Mouse (Mus musculus): ENCODE results near the gene Rnf215. TPM values are rescaled to one million over a fixed set of nuclear protein-coding genes. Genes with fewer than 3 reads are reported as not detected.
"Not testable (repeated sequence)": the region's sequence is repeated elsewhere in the genome, so short reads cannot be mapped to it uniquely, and the experiment has no call there.

Gene Rnf215
- polyA plus RNA-seq, 1 experiment, result 20.6 TPM

DNA sequence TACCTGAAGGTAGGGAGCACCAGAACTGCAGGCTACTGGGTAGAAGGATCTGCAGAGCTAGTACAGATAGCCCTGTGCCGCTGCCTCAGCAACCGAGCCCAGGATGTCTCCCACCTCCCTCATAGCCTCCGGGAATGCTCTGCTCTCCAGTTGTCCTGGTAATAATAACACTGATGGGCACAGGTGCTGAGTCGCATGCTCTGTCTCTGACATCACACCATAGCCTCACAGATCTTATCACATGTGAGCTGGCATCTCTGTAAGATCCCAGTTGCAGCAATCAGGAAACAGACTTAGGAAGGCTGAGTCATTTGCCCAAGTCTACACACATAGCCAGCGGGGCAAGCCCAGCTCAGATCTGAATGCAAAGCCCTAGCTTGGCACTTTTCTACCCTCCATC is 33.2 kb upstream of the Rnf215 start:
- 59% methylated on average over 5 of the region's 5 CpGs for WGBS
- no peaks in the 10 kb centered on the region for H3K36me3 ChIP-seq (ENCODE audit: control insufficient read depth, insufficient read depth, low read length)
- TF ChIP-seq POLR2A (IDR thresholded peaks at IDR 0.05; ENCODE audit: low read depth, low read length) (no peak), CTCF (IDR thresholded peaks at IDR 0.05; ENCODE audit: extremely low read depth, insufficient read depth, insufficient read length, insufficient replicate concordance) (no peak)
- H3K27me3 ChIP-seq (ENCODE audit: control insufficient read depth, insufficient read depth, low read length), result no peaks in the 10 kb centered on the region
- H3K4me3 ChIP-seq (ENCODE audit: extremely low read depth, insufficient read depth, insufficient read length), result no peak overlapping the region
- no peak overlapping the region for H3K27ac ChIP-seq (ENCODE audit: insufficient read depth, low read length)
- no peak for DNase-seq (ENCODE audit: low read depth in 1 of 2, low spot score in 2 of 2)
- H3K4me1 ChIP-seq (ENCODE audit: control insufficient read depth, insufficient read depth, insufficient read length), result peaks cover 6% of the 10 kb centered on the region; the same call in 1 of the 2 replicates

DNA sequence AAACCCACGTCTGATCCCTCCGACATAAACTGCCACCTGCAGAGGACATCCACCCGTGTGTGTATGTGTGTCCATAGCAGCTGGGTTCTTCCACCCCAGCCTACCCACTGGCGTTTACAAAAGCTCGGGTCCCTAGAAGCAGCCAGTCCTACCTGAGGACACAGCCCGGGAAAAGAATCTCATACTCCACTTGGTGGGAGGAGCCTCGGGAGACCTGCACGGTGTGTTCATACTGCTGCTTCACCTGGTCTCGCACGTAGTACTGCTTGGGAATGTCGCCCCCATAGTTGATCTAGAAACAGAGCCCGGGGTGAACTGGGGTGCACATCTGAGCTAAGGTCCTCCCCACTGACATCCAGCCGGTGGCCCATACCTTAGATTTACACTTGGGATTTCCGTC is 31.5 kb upstream of the Rnf215 start:
- TF ChIP-seq CTCF (IDR thresholded peaks at IDR 0.05; ENCODE audit: extremely low read depth, insufficient read depth, insufficient read length, insufficient replicate concordance) (no peak), POLR2A (IDR thresholded peaks at IDR 0.05; ENCODE audit: low read depth, low read length) (no peak)
- no peak overlapping the region for H3K27ac ChIP-seq (ENCODE audit: insufficient read depth, low read length)
- no peaks in the 10 kb centered on the region for H3K4me1 ChIP-seq (ENCODE audit: control insufficient read depth, insufficient read depth, insufficient read length)
- H3K36me3 ChIP-seq (ENCODE audit: control insufficient read depth, insufficient read depth, low read length), result no peaks in the 10 kb centered on the region
- no peak for DNase-seq (ENCODE audit: low read depth in 1 of 2, low spot score in 2 of 2)
- H3K4me3 ChIP-seq (ENCODE audit: extremely low read depth, insufficient read depth, insufficient read length), result no peak overlapping the region
- WGBS, result 88% methylated on average over 14 of the region's 14 CpGs
- no peaks in the 10 kb centered on the region for H3K27me3 ChIP-seq (ENCODE audit: control insufficient read depth, insufficient read depth, low read length)

DNA sequence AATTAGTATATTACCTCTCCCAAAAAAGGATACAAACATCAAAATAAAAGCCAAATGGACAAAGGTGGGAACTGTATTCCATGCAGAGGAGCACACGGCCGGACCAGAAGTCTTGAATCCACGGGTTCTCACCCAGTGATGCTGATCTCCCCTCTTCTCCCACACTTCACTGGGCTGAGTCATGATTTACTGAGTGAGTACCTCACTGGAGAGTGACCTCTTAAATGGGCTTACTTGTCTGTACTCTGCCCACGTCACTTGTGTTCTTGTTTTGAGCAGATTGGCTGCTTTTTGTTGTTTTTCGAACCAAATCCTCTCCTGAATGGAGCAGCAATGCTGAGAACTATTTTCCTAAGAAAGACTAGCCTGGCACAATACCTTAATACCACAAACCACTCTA is 30.0 kb upstream of the Rnf215 start:
- DNase-seq (ENCODE audit: low read depth in 1 of 2, low spot score in 2 of 2), result no peak
- no peaks in the 10 kb centered on the region for H3K4me1 ChIP-seq (ENCODE audit: control insufficient read depth, insufficient read depth, insufficient read length)
- no peak overlapping the region for H3K27ac ChIP-seq (ENCODE audit: insufficient read depth, low read length)
- H3K4me3 ChIP-seq (ENCODE audit: extremely low read depth, insufficient read depth, insufficient read length), result no peak overlapping the region
- WGBS, result 96% methylated on average over 5 of the region's 5 CpGs
- no peaks in the 10 kb centered on the region for H3K36me3 ChIP-seq (ENCODE audit: control insufficient read depth, insufficient read depth, low read length)
- TF ChIP-seq CTCF (IDR thresholded peaks at IDR 0.05; ENCODE audit: extremely low read depth, insufficient read depth, insufficient read length, insufficient replicate concordance) (no peak), POLR2A (IDR thresholded peaks at IDR 0.05; ENCODE audit: low read depth, low read length) (no peak)
- H3K27me3 ChIP-seq (ENCODE audit: control insufficient read depth, insufficient read depth, low read length), result no peaks in the 10 kb centered on the region

DNA sequence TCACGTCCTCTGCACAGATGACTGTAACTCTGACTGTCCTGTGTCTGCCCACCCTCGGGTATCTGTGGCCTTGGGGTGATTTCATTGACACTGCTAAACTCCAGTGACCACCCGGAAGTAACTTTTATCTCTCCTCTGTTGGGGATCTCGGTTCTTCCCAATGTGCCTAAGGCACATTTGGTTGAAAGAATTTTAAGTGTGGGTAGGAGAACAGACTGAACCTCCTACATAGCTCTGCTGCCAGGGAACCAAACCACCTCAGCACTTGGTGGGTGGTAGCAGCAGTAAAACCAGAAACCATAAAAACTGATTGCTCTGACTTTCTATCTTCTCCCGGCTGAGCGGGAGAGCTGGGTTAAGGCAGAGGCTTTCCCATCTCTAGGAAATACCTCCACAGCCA is 29.6 kb upstream of the Rnf215 start:
- DNase-seq (ENCODE audit: low read depth in 1 of 2, low spot score in 2 of 2), result no peak
- Histone ChIP-seq H3K27ac (ENCODE audit: insufficient read depth, low read length) (no peak overlapping the region), H3K36me3 (ENCODE audit: control insufficient read depth, insufficient read depth, low read length) (no peaks in the 10 kb centered on the region), H3K4me1 (ENCODE audit: control insufficient read depth, insufficient read depth, insufficient read length) (no peaks in the 10 kb centered on the region), H3K27me3 (ENCODE audit: control insufficient read depth, insufficient read depth, low read length) (no peaks in the 10 kb centered on the region), H3K4me3 (ENCODE audit: extremely low read depth, insufficient read depth, insufficient read length) (no peak overlapping the region)
- TF ChIP-seq POLR2A (IDR thresholded peaks at IDR 0.05; ENCODE audit: low read depth, low read length), result no peak
- WGBS, result 83% methylated on average over 6 of the region's 6 CpGs

DNA sequence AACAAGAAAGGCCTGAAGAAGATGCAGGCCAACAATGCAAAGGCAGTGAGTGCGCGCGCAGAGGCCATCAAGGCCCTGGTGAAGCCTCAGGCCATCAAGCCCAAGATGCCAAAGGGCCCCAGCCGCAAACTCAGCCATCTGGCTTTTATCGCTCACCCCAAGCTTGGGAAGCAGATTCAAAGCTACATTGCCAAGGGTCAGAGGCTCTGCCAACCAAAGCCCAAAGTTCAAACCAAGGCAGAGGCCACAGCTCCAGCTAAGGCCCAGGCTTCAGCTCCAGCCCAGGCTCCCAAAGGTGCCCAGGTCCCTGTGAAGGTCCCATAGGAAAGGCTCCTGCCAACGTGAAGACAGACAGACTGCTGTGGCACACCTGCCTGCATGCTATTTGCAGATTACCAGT is 27.1 kb upstream of the Rnf215 start:
- H3K27me3 ChIP-seq (ENCODE audit: control insufficient read depth, insufficient read depth, low read length); H3K36me3 ChIP-seq (ENCODE audit: control insufficient read depth, insufficient read depth, low read length); H3K4me1 ChIP-seq (ENCODE audit: control insufficient read depth, insufficient read depth, insufficient read length); DNase-seq (ENCODE audit: low read depth in 1 of 2, low spot score in 2 of 2); H3K4me3 ChIP-seq (ENCODE audit: extremely low read depth, insufficient read depth, insufficient read length); H3K27ac ChIP-seq (ENCODE audit: insufficient read depth, low read length): not testable (repeated sequence)
- 95% methylated on average over 6 of the region's 6 CpGs for WGBS

DNA sequence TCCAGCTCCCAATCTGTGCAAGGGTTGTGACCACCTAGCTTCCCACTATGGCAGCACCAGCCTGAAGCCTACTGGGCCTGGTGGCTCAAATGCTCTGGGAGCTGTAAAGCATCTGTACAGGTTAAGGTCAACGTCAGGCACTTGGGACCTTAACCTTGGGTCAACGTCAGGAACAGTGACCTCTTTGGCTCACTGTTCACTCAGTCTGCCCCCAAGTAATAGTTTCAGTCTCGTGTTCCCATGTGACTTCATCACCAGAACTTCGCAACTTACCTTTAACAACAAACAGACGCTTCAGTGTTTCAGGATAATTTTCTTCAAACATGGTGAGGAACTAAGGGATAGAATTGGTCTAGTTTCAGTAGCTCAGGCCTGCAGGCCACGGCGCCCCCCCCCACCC is 26.3 kb upstream of the Rnf215 start:
- WGBS, result 87% methylated on average over 7 of the region's 7 CpGs
- Histone ChIP-seq H3K27me3 (ENCODE audit: control insufficient read depth, insufficient read depth, low read length) (no peaks in the 10 kb centered on the region), H3K4me3 (ENCODE audit: extremely low read depth, insufficient read depth, insufficient read length) (no peak overlapping the region), H3K27ac (ENCODE audit: insufficient read depth, low read length) (no peak overlapping the region), H3K4me1 (ENCODE audit: control insufficient read depth, insufficient read depth, insufficient read length) (no peaks in the 10 kb centered on the region), H3K36me3 (ENCODE audit: control insufficient read depth, insufficient read depth, low read length) (no peaks in the 10 kb centered on the region)
- no peak for TF ChIP-seq POLR2A (IDR thresholded peaks at IDR 0.05; ENCODE audit: low read depth, low read length)
- TF ChIP-seq CTCF (IDR thresholded peaks at IDR 0.05; ENCODE audit: extremely low read depth, insufficient read depth, insufficient read length, insufficient replicate concordance), result no peak
- no peak for DNase-seq (ENCODE audit: low read depth in 1 of 2, low spot score in 2 of 2)

DNA sequence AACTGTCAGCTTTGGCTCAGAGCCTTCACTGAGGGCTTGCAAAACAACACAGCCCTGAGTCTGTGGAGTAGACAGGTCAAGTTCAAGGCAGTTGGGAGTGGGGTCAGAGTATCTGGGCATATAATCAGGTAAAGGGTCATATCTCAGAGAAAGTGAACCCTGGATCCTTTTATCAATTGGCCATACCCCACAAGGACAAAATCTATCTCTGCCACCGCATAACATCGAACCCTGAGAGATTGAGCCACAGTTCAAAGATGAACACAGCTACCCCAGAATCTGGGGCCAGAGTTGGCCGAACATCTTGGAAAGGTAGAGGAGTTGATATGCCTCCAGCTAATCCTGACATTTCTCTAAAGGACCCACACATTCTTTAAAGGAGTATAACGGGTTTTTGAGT is 23.0 kb upstream of the Rnf215 start:
- Histone ChIP-seq H3K36me3 (ENCODE audit: control insufficient read depth, insufficient read depth, low read length) (no peaks in the 10 kb centered on the region), H3K27ac (ENCODE audit: insufficient read depth, low read length) (no peak overlapping the region), H3K27me3 (ENCODE audit: control insufficient read depth, insufficient read depth, low read length) (no peaks in the 10 kb centered on the region), H3K4me3 (ENCODE audit: extremely low read depth, insufficient read depth, insufficient read length) (no peak overlapping the region), H3K4me1 (ENCODE audit: control insufficient read depth, insufficient read depth, insufficient read length) (no peaks in the 10 kb centered on the region)
- DNase-seq (ENCODE audit: low read depth in 1 of 2, low spot score in 2 of 2), result no peak
- WGBS, result 86% methylated on average over 4 of the region's 4 CpGs
- no peak for TF ChIP-seq POLR2A (IDR thresholded peaks at IDR 0.05; ENCODE audit: low read depth, low read length)
- no peak for TF ChIP-seq CTCF (IDR thresholded peaks at IDR 0.05; ENCODE audit: extremely low read depth, insufficient read depth, insufficient read length, insufficient replicate concordance)
